Comparison of ENCODE assay signal across 22 mouse cellular contexts in genomic region chr9:31960488-31960887, GRCm38 (mm10). TPM values are rescaled to one million over a fixed set of nuclear protein-coding genes. Genes with fewer than 3 reads are reported as not detected.
"Had no signal": no experiment of that assay in that cellular context is flagged by ENCODE, and none has a peak within 500 bp of the region (broad histone marks: within the 10 kb centered on the region; RNA-seq: fewer than 3 reads in every experiment).

No protein-coding gene starts in this region.

- ATAC-seq: midbrain, embryonic 16.5 days had no signal

- H3K9me3 ChIP-seq: midbrain, embryonic 12.5 days; neural tube, embryonic 13.5 days; neural tube, embryonic 15.5 days had no signal

- H3K4me1 ChIP-seq: midbrain, embryonic 12.5 days; neural tube, embryonic 13.5 days; neural tube, embryonic 15.5 days had no signal

- H3K4me3 ChIP-seq: midbrain, embryonic 10.5 days; midbrain, embryonic 12.5 days; myocyte; neural tube, embryonic 13.5 days; neural tube, embryonic 15.5 days had no signal

- H3K27ac ChIP-seq: midbrain, embryonic 10.5 days; midbrain, embryonic 12.5 days; neural tube, embryonic 13.5 days; neural tube, embryonic 15.5 days had no signal

- H3K36me3 ChIP-seq: midbrain, embryonic 10.5 days; midbrain, embryonic 12.5 days; neural tube, embryonic 13.5 days; neural tube, embryonic 15.5 days had no signal

- H3K9ac ChIP-seq: lung, embryonic 14.5 days; midbrain, embryonic 12.5 days; neural tube, embryonic 13.5 days; neural tube, embryonic 15.5 days had no signal

- H3K27me3 ChIP-seq: midbrain, embryonic 12.5 days; neural tube, embryonic 13.5 days; neural tube, embryonic 15.5 days had no signal

- DNase-seq: lung, adult 18-20 months; lung, embryonic 14.5 days; lung, postnatal 10 days; lung, postnatal 4 days; midbrain, embryonic 14.5 days; retina, postnatal 1 day; right cerebral cortex, adult 18-20 months; right cerebral cortex, postnatal 25 days; right cerebral cortex, postnatal 4 days; spleen, adult 18-20 months; thymus, adult 18-20 months; thymus, postnatal 14 days; thymus, postnatal 4 days had no signal

RNA-seq across cellular contexts. Expression of gene Barx2, which starts 47.2 kb away (rescaled TPM):
- total RNA-seq: megakaryocyte, adult 5-6 weeks; megakaryocyte-erythroid progenitor cell, adult 5-6 weeks had no signal
- polyA plus RNA-seq: lung, embryonic 16.5 days; midbrain, embryonic 12.5 days; neural tube, embryonic 13.5 days had no signal
